Mouse (Mus musculus) liver, embryonic 11.5 days (tissue): ENCODE data around the gene Smarca1. TPM values are rescaled to one million over a fixed set of nuclear protein-coding genes. Genes with fewer than 3 reads are reported as not detected.

Source experiments
- ATAC-seq: fragments of 200-750 bp; cut with Nextera tagmentation; replicated peaks from 2 replicates; pipeline ENCODE4 v1.8.0; 2017; ENCODE audit warnings: moderate number of reproducible peaks, mild to moderate bottlenecking, moderate TSS enrichment, moderate library complexity; ENCODE audit not compliant: low FRiP score
- DNase-seq: peaks from one replicate; pipeline ENCODE4 v3.0.0-alpha.2; 2017; ENCODE audit warnings: low spot score
- H3K27ac ChIP-seq: fragments of 300-500 bp; sonication (generic); 2 replicates; pipeline ENCODE4 v1.5.1; 2014; ENCODE audit warnings: mild to moderate bottlenecking, low read depth, low read length, control low read depth
- H3K27me3 ChIP-seq: fragments of 300-500 bp; sonication (generic); replicated peaks from 2 replicates; pipeline ENCODE4 v1.6.1; 2014; ENCODE audit warnings: low read length, mixed read lengths; ENCODE audit not compliant: control insufficient read depth, insufficient read depth
- H3K36me3 ChIP-seq: fragments of 300-500 bp; sonication (generic); 2 replicates; pipeline ENCODE4 v1.6.1; 2014; ENCODE audit warnings: mild to moderate bottlenecking, low read length, moderate library complexity, mixed read lengths; ENCODE audit not compliant: control insufficient read depth, insufficient read depth
- H3K4me1 ChIP-seq: fragments of 300-500 bp; sonication (generic); replicated peaks from 2 replicates; pipeline ENCODE4 v1.6.1; 2014; ENCODE audit warnings: low read length, mixed read lengths; ENCODE audit not compliant: control insufficient read depth, insufficient read depth
- H3K4me2 ChIP-seq: fragments of 300-500 bp; sonication (generic); 2 replicates; pipeline ENCODE4 v1.6.1; 2014; ENCODE audit warnings: mild to moderate bottlenecking, control low read depth, moderate library complexity
- H3K4me3 ChIP-seq: fragments of 300-500 bp; sonication (generic); 2 replicates; pipeline ENCODE4 v1.5.1; 2014; ENCODE audit warnings: low read depth, low read length, control low read depth
- H3K9ac ChIP-seq: fragments of 300-500 bp; sonication (generic); 2 replicates; pipeline ENCODE4 v1.6.1; 2014; ENCODE audit warnings: low read depth, low read length, control low read depth
- H3K9me3 ChIP-seq: fragments of 300-500 bp; sonication (generic); 2 replicates; pipeline ENCODE4 v1.6.1; 2016; ENCODE audit warnings: low read length, inconsistent platforms, mixed read lengths; ENCODE audit not compliant: control insufficient read depth
- WGBS: fragments of 180-500 bp; shearing (Covaris S2); extraction: QIAGEN DNeasy Blood & Tissue Kit; methylation state at CpG from one replicate; pipeline ENCODE4 v1.1.7; 2014; 5-methylcytosine and 5-hydroxymethylcytosine counted together
- polyA plus RNA-seq: library from polyadenylated mRNA; unstranded; fragments of >200 nt; fragmentation: Nextera tagmentation; extraction: Ambion mirVana; gene quantifications from 2 replicates; pipeline ENCODE4 v1.2.1, GENCODE M21; 2014

Smarca1 gene
- 14.9 and 17.0 TPM in 2 replicates for polyA plus RNA-seq

DNA sequence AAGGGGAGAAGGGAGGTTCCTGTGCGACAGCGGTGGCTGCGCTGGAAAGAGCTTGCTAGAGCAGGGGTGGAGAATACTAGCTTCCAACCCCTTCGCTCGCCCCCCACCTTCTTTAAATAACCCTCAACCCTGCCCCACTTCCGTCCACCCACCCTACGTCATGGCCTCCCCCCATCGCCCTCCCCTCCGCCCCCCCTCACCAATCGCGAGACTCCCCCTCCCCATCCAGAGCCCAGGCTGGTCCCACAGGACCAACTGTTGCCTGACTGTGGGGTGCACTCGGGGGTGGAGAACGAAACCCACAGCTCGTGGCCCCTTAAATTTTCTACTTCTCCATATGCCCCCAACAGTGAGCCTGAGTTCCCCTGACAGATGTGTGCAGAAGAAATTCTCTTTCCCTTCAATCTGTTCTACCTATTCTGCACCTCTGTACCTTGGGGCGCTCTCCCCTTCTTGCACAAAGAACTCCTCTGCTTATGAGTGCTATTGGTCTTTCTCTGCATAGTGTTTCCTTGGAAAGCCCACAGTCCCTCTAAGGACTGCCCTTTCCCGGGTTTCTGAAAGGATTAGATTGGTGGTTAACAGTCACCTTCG, at the start of gene Smarca1:
TSS of gene Smarca1 (minus strand) at position 544 of the 594 bp plus-strand sequence.
- no peak for DNase-seq
- Histone ChIP-seq H3K9me3 (no peaks in the 10 kb centered on the region), H3K4me1 (no peaks in the 10 kb centered on the region), H3K27ac (no peak within 1 kb of the TSS), H3K9ac (peak within 1 kb of the TSS; percentile 8; the same call in 1 of the 2 replicates), H3K4me3 (peak within 1 kb of the TSS; percentile 51), H3K4me2 (peak within 1 kb of the TSS; percentile 61), H3K36me3 (no peaks in the 10 kb centered on the region), H3K27me3 (peaks cover 11% of the 10 kb centered on the region)
- 0 out of 2 replicates have a peak, but pooled peaks have one; percentile 10 for ATAC-seq
- WGBS = 21% methylated on average over 15 of the region's 17 CpGs

DNA sequence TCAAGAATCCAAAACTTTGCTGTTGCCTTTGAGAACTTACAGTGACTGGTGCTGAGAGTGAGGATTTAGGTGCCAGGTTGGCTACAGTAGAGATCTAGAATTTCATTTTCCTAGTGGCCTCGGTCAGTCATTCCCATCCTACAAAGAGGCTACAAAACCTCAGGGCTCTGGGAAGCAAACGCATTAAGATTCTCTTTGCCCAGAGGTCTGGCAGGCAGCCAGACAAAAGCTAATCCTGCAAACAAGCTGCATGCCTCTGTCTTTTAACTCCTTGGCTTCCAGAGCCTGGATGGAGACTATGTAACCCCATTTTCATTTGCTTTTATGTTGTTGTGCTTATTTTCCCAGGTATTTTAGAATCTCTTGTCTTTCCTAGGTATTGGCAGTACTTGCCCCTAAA, 45.0 kb upstream of the Smarca1 start:
- DNase-seq = no peak
- H3K36me3 ChIP-seq = no peaks in the 10 kb centered on the region

DNA sequence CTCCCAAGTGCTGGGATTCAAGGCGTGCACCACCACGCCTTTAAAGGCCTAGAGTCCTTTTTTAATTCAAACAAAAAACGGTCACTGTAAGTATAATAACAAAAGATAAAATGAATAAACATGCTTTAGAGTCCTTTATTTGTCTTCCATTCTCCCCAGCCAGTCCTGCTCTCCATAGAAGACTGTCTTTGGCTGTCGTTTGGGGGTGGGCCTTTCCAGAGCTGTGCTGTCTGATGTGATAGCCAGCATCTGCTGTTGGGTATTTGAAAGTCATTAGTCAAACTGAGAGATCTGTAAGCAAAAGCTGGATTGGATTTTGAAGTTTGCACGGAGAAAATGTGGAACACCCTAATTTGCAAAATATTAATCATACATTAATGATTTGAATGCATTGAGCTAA, 44.1 kb upstream of the Smarca1 start:
- no peak overlapping the region for H3K9ac ChIP-seq
- no peak for ATAC-seq
- no peak overlapping the region for H3K4me3 ChIP-seq
- H3K9me3 ChIP-seq = no peaks in the 10 kb centered on the region
- WGBS = 79% methylated on average over 5 of the region's 5 CpGs
- no peaks in the 10 kb centered on the region for H3K36me3 ChIP-seq
- H3K27me3 ChIP-seq = no peaks in the 10 kb centered on the region
- no peak overlapping the region for H3K4me2 ChIP-seq
- H3K27ac ChIP-seq = no peak overlapping the region
- H3K4me1 ChIP-seq = no peaks in the 10 kb centered on the region
- DNase-seq = no peak

More for the DNA sequence above, 45.0 kb upstream of the Smarca1 start:
- Histone ChIP-seq H3K27me3 (no peaks in the 10 kb centered on the region), H3K9me3 (no peaks in the 10 kb centered on the region), H3K9ac (no peak overlapping the region), H3K4me2 (no peak overlapping the region), H3K4me1 (no peaks in the 10 kb centered on the region), H3K4me3 (no peak overlapping the region), H3K27ac (no peak overlapping the region)
- no peak for ATAC-seq
- WGBS = 62% methylated on average over 2 of the region's 2 CpGs

DNA sequence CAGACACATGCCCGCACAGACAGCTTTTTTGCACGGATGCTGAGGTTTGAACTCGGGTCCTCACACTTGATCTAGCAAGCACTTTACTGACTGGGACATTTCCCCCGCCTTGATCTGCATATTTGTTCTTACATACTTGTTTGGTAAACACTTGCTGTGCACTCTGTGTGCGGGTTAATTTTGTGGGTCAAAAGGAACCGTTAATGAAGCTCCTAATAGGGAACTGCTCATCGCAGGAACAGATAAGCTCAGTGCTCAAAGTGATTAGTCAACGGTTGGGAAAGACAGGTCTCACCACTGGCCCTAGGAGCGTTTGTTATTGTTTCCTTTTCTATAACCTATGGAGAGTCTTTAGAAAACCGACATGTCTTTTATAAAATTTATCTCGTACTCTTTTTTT, 41.6 kb upstream of the Smarca1 start:
- 75% methylated on average over 11 of the region's 11 CpGs for WGBS
- ATAC-seq = no peak
- no peak overlapping the region for H3K4me2 ChIP-seq
- H3K27ac ChIP-seq = no peak overlapping the region
- no peak overlapping the region for H3K9ac ChIP-seq
- no peak for DNase-seq
- H3K4me3 ChIP-seq = no peak overlapping the region
- no peaks in the 10 kb centered on the region for H3K9me3 ChIP-seq
- H3K27me3 ChIP-seq = no peaks in the 10 kb centered on the region
- H3K4me1 ChIP-seq = no peaks in the 10 kb centered on the region
- H3K36me3 ChIP-seq = no peaks in the 10 kb centered on the region

DNA sequence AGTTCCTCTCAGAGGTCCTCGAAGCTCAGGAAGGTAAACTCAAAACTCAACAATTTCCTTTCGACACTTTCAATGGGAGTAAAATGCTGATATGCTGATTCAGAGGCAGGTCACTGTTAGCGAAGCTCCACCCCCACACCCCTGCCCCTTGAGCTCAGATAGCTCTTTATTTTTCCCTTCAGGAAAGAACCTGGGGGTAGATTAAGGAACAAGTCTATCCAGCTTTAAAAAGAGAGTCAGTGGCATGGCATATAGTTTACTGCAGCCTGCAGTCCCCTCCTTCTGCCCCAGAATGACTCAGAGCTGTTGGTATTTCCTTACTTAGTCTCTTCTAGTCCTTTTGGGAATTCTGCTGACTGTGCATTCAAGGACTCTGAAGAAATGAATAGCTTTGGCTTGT, 37.7 kb upstream of the Smarca1 start:
- Histone ChIP-seq H3K4me3 (no peak overlapping the region), H3K4me1 (no peaks in the 10 kb centered on the region), H3K4me2 (no peak overlapping the region), H3K9me3 (no peaks in the 10 kb centered on the region), H3K9ac (no peak overlapping the region), H3K27ac (no peak overlapping the region), H3K27me3 (no peaks in the 10 kb centered on the region), H3K36me3 (peaks cover 3% of the 10 kb centered on the region; the same call in 1 of the 2 replicates)
- ATAC-seq (no peak), DNase-seq (no peak)
- 69% methylated on average over 3 of the region's 3 CpGs for WGBS

DNA sequence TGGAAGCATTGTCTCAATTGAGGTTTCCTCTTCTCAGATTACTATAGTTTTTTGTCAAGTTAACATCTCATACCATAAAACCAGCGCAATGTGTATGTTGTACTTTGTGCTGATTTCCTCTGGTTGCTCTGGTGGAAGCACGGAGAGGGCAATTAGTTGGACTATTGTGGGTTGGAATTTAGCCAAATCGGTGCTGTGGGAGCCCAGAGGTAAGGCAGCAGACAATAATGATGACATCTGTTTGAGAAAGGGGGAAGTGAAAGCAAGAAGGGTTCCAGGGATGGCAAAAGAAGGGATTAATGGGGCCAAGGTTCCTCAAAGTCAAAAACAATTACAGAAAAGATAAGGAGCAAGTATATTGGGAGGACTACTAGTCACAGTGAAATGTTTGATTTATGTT, 35.2 kb upstream of the Smarca1 start:
- no peaks in the 10 kb centered on the region for H3K27me3 ChIP-seq
- H3K4me1 ChIP-seq = no peaks in the 10 kb centered on the region
- DNase-seq (no peak), ATAC-seq (no peak)
- H3K4me2 ChIP-seq = no peak overlapping the region
- no peak overlapping the region for H3K9ac ChIP-seq
- H3K9me3 ChIP-seq = no peaks in the 10 kb centered on the region
- H3K36me3 ChIP-seq = peaks cover 3% of the 10 kb centered on the region; the same call in 1 of the 2 replicates
- no peak overlapping the region for H3K4me3 ChIP-seq
- no peak overlapping the region for H3K27ac ChIP-seq
- 61% methylated on average over 3 of the region's 3 CpGs for WGBS

DNA sequence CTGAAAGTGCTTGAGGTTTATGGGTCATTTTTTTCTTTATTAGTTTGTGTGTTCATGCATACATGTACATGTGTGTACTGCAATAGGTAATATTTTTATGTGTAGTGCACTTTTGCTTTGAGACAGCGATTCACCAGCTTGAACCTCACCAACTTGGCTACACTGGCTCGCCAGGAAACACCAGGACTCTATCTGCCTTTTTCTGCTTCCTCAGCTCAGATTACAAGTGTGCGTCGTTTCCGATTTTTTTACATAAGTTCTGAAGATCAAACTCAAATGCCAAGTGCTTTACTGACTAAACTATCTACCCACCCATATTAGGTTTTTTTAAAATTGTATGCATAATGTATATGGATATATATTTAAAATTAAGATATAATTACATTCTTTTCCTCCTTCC, 27.8 kb upstream of the Smarca1 start:
- H3K4me1 ChIP-seq = no peaks in the 10 kb centered on the region
- H3K27me3 ChIP-seq = no peaks in the 10 kb centered on the region
- H3K9me3 ChIP-seq = no peaks in the 10 kb centered on the region
- no peak overlapping the region for H3K27ac ChIP-seq
- H3K36me3 ChIP-seq = no peaks in the 10 kb centered on the region
- H3K4me2 ChIP-seq = no peak overlapping the region
- DNase-seq = no peak
- no peak overlapping the region for H3K4me3 ChIP-seq
- H3K9ac ChIP-seq = no peak overlapping the region
- no peak for ATAC-seq
- WGBS = 79% methylated on average over 5 of the region's 5 CpGs

DNA sequence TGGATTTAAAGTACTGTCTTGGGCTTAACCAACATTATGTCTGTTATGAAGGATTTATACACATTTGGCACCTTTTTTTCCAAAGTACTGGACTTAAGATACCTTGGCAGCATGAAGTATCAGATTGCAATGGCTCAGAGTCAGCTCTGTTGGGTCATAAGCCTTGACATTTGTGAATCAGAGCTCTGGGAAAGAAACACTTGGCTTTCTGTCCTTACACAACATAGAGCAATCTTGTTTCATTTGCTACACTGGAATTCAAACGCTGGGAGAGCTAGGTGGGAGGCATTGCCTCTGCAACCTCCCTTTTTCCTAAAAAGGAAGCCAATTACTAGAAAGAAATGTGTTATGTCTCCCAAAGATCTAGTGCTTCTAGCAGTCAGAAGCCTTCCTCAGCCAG, 24.1 kb upstream of the Smarca1 start:
- H3K9ac ChIP-seq = no peak overlapping the region
- no peaks in the 10 kb centered on the region for H3K27me3 ChIP-seq
- no peaks in the 10 kb centered on the region for H3K9me3 ChIP-seq
- H3K4me2 ChIP-seq = no peak overlapping the region
- ATAC-seq (no peak), DNase-seq (no peak)
- 76% methylated on average over 1 of the region's 1 CpGs for WGBS
- H3K27ac ChIP-seq = no peak overlapping the region
- H3K36me3 ChIP-seq = no peaks in the 10 kb centered on the region
- no peaks in the 10 kb centered on the region for H3K4me1 ChIP-seq
- H3K4me3 ChIP-seq = no peak overlapping the region

DNA sequence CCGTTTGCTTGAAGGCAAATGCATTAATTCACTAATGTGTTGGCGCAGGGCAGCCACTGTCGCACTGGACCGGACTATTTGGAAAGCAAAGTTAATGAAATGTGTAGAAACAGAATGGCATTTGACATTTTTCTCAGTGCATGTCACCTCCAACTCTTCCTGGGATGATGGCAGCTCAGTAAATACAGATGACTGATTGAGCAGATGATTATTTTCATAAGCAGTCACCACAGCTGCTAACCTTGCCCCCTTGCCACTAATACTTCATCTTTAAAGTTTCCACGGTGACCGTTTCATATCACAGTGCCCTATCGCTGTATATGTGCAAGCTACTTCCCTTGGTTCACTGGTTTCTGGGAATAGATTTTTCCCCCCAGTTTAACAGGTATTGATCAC, 20.8 kb upstream of the Smarca1 start:
- WGBS = 74% methylated on average over 7 of the region's 7 CpGs
- H3K4me3 ChIP-seq = no peak overlapping the region
- no peak overlapping the region; the same call in 1 of the 2 replicates for H3K4me2 ChIP-seq

More for the DNA sequence above, 20.8 kb upstream of the Smarca1 start:
- no peaks in the 10 kb centered on the region for H3K4me1 ChIP-seq
- no peaks in the 10 kb centered on the region for H3K9me3 ChIP-seq
- DNase-seq (no peak), ATAC-seq (no peak)
- no peaks in the 10 kb centered on the region for H3K36me3 ChIP-seq
- H3K9ac ChIP-seq = no peak overlapping the region
- H3K27ac ChIP-seq = no peak overlapping the region
- no peaks in the 10 kb centered on the region for H3K27me3 ChIP-seq
